In the genomic region with DNA sequence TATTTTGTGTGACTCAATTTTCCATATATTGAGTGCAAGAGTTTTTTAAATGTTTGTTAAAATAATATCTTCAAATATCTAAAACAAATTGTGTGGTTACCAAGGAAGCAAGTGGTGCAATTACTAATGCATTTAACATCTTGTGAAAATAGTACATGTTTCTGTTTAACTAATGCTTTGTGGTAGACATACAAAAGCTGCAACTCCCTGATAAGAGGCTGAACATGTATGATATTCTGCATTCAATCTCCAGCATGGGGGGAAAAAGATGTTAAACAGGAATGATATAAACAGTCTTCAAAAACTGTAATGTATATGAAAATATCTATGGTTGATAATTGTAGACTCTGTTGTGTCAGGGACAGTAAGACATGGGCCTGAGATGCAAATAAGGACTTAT, we compare ENCODE assay signal across 30 mouse cellular contexts.
"Had no signal": no experiment of that assay in that cellular context is flagged by ENCODE, and none has a peak within 500 bp of the region (broad histone marks: within the 10 kb centered on the region; RNA-seq: fewer than 3 reads in every experiment).

No protein-coding gene starts in this region.

- H3K4me3 ChIP-seq: heart, embryonic 10.5 days; heart, embryonic 12.5 days; heart, embryonic 13.5 days; heart, embryonic 15.5 days; hindbrain, embryonic 10.5 days; hindbrain, embryonic 12.5 days; hindbrain, embryonic 13.5 days; hindbrain, embryonic 15.5 days; intestine, embryonic 15.5 days; kidney, embryonic 15.5 days; layer of hippocampus, adult 2 months; left cerebral cortex, adult 2 months had no signal

- H3K9me3 ChIP-seq: heart, embryonic 10.5 days; heart, embryonic 12.5 days; heart, embryonic 13.5 days; heart, embryonic 15.5 days; hindbrain, embryonic 10.5 days; hindbrain, embryonic 12.5 days; hindbrain, embryonic 13.5 days; hindbrain, embryonic 15.5 days; intestine, embryonic 15.5 days; kidney, embryonic 15.5 days had no signal

- DNase-seq: heart, postnatal 10 days; heart, postnatal 36 days; heart, postnatal 4 days; kidney, adult 11 months; kidney, adult 18-20 months; kidney, adult 2 months; kidney, adult 8-10 months; kidney, adult 9 months; kidney, postnatal 10 days; kidney, postnatal 14 days; kidney, postnatal 25 days; kidney, postnatal 36 days; kidney, postnatal 4 days; layer of hippocampus, adult 9-11 months; layer of hippocampus, postnatal 36 days had no signal

- H3K9ac ChIP-seq: heart, embryonic 12.5 days; heart, embryonic 13.5 days; heart, embryonic 15.5 days; hindbrain, embryonic 12.5 days; hindbrain, embryonic 13.5 days; hindbrain, embryonic 14.5 days; hindbrain, embryonic 15.5 days; intestine, embryonic 15.5 days; kidney, embryonic 15.5 days had no signal

- H3K27ac ChIP-seq: heart, embryonic 10.5 days; heart, embryonic 13.5 days; heart, embryonic 15.5 days; hindbrain, embryonic 10.5 days; hindbrain, embryonic 12.5 days; hindbrain, embryonic 13.5 days; hindbrain, embryonic 14.5 days; hindbrain, embryonic 15.5 days; hindbrain, postnatal 0 days; intestine, embryonic 15.5 days; kidney, embryonic 15.5 days; kidney, postnatal 0 days; layer of hippocampus, adult 2 months; left cerebral cortex, adult 2 months had no signal

- H3K36me3 ChIP-seq: heart, embryonic 10.5 days; heart, embryonic 12.5 days; heart, embryonic 13.5 days; heart, embryonic 15.5 days; hindbrain, embryonic 10.5 days; hindbrain, embryonic 12.5 days; hindbrain, embryonic 13.5 days; hindbrain, embryonic 15.5 days; intestine, embryonic 15.5 days; kidney, embryonic 15.5 days had no signal

- H3K27me3 ChIP-seq: heart, embryonic 12.5 days; heart, embryonic 13.5 days; heart, embryonic 15.5 days; hindbrain, embryonic 12.5 days; hindbrain, embryonic 13.5 days; hindbrain, embryonic 15.5 days; intestine, embryonic 15.5 days; kidney, embryonic 15.5 days had no signal

- H3K4me1 ChIP-seq: heart, embryonic 10.5 days; heart, embryonic 12.5 days; heart, embryonic 15.5 days; hindbrain, embryonic 10.5 days; hindbrain, embryonic 12.5 days; hindbrain, embryonic 13.5 days; hindbrain, embryonic 15.5 days; intestine, embryonic 15.5 days; kidney, embryonic 15.5 days had no signal
